Mouse (Mus musculus): ENCODE measurements around the gene Zhx3.

The Zhx3 gene

DNA sequence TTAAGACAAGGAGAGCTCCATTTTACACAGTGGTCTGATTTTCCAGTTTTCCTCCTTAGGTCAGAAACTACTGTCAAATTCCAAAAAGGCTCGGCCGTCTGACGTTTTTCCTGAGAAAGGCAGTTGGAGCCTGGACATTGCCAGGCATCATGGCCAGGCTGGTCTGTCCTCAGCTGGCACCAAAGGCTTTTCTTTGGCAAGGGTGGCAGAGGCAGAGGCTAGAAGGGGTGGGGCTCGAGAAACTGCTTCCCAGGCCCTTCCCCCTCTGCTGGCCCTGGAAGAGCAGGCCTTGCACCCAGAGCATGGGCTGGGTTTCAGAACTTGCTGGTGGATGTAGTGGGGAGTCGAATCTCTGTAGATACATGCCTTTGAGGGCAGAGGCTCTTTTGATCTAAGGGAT lies 9.6 kb upstream of the Zhx3 start:
- DNase-seq (ENCODE audit: low spot score in 2 of 2), result peak in 1 of 2 experiments; percentile 37

DNA sequence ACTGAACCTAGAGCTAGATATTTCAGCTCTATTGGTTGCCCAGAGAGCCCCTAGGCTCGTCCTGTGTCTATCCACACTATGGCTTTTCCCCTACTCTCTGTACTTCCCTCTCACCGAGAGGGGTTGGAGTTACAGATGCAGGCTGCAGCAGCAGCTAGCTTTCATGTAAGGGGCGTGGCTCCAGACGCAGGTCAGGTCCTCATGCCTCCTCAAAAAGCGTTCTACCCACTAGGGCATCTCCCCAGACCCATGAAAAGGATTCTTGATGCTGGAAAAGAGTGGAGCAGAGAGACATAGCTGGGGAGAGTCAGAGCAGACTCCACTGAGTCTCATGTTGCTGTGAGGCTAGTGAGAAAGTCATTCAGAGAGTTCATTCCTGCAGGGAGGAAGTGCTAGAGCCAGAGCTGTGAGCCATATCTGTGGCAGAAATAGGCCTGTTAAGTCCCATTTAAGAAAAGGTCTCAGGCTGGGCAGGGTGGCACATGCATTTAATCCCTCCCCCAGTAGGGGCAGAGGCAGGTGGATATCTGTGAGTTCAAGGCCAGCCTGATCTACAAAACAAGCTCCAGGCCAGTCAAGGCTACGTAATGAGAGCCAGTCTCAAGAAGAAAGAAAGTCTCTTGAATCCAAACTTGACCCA lies 8.8 kb upstream of the Zhx3 start:
- DNase-seq (ENCODE audit: low spot score in 2 of 2), result no peak

DNA sequence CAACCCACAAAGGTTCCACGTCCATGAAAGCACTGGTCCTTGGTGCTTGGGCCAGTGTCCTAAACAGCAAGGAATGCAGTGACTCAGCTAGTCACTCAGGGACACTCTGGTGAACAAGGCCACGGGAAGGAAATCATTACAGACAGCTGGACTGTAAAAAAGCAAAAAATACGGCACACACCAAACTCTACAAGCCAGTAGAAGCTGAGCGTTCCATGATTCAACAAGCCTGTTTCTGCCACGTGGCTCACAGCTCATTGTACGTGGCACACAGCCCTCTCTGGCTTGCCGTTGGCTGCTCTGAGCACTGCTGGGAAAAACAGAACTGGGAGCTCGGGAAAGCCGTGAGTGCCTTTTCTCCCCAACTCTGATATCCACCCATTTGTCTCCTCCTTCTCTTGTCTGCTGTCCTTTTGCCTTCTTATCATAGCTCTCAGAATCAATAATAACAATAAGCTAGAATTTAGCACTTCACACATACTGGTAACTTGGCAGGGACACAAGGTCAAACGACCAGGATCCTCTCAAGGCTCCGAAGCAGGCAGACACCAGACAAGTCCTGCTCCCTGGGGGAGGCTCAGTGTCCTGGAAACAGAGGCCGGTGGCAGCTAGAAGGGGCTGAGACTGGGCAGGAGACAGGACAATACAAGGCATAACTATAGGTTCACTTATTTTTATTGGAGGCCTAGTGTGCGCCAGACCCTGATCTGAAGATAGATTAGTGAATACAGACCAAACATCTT lies 7.8 kb upstream of the Zhx3 start, which contains the start of gene Lpin3:
TSS of gene Lpin3 (plus strand) at position 218 of the 743 bp plus-strand sequence.
- DNase-seq (ENCODE audit: low spot score in 2 of 2), result peak; percentile 50 to 68

DNA sequence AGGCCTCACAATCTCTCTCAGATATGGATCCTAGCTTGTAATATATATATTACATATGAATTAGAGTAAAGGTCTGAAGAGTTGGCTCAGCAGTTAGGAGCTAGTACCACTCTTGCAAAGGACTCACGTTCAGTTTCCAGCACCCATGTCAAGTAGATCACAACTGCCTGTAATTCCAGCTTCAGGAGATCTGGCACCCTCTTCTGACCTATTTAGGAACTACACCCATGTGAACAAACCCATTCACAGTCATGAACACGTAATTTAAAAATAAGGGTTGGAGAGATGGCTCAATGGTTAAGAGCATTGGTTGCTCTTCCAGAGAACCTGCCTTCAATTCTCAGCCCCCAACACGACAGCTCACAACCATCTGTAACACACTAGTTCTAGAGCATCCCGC lies 3.3 kb upstream of the Zhx3 start:
- DNase-seq (ENCODE audit: low spot score in 2 of 2), result no peak

DNA sequence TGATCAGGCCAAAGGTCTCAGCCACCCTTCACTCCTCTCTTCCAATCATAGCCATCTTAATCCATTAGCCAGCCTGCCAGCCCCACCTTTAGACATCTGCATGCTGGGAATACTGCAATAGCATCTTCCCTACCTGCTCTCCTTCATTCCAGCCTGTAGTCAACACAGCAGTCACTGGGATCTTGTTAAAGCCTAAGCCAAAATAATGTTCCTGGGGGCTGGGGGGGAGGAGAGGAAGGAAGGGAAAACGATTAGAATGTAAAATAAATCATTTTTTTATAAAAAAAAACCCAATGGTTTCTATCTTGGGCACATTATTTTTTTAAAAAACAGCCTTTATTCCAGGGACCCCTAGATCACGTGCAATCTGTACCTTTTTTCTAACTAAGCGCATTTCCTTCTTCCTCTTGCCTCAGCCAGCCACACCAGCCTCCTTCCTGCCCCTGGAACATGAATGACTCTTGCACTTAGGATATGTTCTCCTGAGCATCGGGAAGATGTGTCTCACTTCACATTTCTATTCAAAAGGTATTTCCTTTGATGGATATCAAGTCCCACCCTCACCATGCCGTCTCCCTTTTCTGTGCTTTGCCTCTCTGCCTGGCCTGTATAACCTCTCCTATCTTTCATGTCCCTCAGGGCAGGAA lies 1.6 kb upstream of the Zhx3 start:
- no peak for DNase-seq (ENCODE audit: low spot score in 2 of 2)

DNA sequence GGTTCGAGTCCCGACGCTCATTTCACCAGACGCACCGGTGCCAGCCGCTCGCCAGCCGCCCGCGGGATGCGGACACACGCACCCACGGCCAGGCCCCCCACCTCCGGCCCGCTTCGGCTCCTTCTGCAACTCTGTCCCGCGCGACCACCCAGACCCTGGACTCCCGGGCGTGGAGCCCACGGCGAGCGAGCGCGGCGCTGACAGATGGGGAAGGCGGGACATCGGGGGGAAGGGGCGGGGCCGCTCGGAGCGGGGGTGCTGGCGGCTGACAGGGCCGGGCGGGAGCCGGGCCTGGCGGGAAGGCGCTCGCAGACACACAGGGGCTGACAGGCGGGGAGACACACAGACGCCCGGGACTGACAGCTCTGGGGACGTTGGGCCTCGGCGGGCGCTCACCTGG lies 403 bp downstream of the Zhx3 start:
- peak; percentile 38 to 63 for DNase-seq (ENCODE audit: low spot score in 2 of 2)

DNA sequence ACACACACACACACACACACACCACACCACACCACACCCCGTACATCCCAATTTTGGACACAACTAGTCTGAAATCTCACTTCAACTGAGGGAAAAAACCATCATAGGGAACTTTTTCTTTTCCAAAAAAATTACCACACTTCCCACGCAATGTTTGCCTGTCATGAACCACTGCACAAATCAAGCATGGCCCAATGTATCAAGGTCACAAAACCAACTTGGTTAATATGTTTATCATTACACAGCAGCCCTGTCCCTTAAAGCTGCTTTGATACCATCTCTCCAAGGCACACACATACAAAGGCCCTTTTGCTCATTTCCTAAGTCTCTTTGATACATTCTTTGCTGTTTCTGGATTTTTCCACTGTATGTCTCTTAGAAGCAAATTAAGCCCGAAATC lies 1.5 kb downstream of the Zhx3 start:
- DNase-seq (ENCODE audit: low spot score in 2 of 2), result no peak

DNA sequence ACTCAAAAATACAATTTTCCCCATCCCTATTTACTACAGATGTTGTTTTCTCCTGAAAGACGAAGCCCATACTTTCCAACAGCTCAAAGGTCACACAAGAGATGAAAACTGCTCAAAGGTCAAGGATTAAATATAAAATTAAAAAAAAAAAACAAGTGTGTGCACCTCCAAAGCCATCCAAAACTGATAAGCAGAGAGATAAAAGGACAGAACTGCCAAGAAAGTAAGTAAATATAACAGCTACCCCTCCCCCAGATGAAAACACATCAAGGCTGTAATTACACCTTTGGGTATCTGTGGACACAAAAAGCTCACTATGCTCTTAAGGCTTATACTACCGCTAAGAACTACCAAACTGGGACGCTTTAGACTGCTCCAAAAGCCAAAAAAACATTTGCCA lies 3.4 kb downstream of the Zhx3 start:
- DNase-seq (ENCODE audit: low spot score in 2 of 2), result no peak

DNA sequence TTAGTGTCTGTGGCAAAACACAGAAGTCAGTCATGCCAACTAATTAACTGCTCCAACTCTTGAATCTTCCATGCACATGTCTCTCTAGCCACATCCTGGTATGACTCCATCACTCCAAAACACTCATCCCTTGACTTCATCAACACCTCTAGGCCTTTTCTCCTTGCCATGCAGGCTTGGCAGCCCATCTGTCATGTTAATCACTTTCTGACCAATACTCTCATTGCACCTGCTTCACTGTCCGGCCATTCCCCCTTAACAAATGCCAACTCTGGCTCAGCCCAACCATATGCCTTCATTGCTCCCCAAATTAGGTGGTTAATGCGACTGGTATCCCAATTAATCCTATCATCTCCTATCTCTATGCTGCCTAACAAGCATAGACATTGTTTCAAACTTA lies 7.5 kb downstream of the Zhx3 start:
- DNase-seq (ENCODE audit: low spot score in 2 of 2), result no peak

DNA sequence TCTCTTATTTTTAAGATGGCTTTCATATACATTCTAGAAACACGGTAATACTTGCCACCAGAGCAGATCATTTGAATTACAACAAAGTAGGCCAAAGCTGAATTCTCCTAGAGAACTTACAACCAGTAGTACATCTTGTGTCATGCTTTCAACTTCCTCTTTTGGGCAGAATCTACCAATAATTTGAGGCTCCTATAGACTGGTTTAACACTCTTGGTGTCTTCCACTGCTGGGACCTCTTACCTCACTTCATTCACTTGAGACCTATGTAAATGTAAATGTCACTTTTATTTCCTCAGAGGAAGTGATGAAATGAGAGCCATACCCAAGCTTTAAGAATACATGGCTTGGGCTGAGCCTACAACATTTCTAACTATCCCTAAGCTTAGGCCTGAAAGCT lies 8.7 kb downstream of the Zhx3 start:
- no peak for DNase-seq (ENCODE audit: low spot score in 2 of 2)

DNA sequence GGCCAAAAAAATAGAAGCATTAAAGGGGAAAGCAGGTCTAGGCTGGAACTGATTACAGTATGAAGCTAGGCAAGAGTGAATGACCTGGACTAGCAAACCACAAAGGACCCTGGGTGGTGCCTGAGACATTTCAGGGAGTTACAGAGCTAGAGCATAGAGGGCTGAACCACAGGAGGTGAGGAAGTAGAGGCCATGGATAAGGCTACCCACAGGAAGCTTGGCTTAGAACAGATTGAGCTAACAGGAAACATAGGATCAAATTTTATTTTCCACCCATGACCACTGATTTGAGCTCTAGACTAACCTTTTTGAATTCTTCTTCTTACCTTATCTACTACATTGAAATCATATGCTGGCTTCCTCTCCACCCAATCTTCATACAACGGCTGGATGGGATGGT lies 12.4 kb downstream of the Zhx3 start:
- DNase-seq (ENCODE audit: low spot score in 2 of 2), result no peak

DNA sequence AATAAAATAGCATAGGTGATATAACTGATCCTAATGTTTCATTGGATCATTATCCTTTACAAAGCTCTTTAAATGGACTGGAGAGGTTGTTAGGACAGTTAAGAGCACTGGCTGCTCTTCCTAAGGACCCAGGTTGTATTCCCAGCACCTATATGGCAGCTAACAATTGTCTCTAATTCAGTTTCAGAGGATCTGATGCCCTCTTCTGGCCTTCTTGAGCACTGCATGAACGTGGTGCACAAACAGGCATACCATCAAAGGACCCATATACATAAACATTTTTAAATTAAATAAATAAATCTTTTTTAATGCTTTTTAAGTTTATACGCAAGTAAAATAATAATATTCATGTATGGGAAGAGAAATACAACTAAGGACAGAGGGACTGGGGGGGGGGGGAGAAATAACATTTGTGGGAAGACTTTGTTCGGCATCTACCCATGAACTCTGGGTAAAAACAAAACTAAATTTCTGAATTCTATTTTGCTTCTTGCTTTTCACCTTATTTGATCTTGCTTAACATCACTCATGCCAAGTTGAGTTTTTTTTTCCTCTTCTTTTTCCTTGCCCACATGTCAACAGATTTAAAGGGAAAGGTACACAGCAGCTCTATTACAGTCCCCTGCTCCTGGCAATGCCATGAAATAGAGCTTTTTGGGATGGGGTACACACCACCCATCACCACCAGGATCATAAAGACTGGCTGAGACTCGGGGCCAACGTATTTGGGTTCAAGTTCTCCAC lies 16.3 kb downstream of the Zhx3 start:
- DNase-seq (ENCODE audit: low spot score in 2 of 2), result no peak

DNA sequence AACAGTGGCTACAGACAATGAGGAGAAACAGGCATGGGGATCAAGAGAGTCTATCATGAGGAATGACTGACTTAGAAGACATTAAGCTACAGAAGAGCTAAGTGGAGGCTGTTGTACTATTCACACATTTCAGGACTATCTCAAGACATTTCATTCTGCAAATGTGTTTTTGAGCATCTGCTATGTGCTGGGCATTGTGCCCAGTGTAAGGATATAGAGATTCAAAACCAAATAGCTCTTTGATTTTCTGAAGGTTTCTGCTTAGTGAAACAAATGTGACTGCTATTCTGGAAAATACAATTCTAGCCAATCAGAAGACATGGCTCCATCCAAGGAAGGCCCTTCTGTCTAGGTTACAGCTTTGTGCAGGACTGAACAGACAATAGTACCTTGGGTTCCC lies 18.1 kb downstream of the Zhx3 start:
- no peak for DNase-seq (ENCODE audit: low spot score in 2 of 2)

DNA sequence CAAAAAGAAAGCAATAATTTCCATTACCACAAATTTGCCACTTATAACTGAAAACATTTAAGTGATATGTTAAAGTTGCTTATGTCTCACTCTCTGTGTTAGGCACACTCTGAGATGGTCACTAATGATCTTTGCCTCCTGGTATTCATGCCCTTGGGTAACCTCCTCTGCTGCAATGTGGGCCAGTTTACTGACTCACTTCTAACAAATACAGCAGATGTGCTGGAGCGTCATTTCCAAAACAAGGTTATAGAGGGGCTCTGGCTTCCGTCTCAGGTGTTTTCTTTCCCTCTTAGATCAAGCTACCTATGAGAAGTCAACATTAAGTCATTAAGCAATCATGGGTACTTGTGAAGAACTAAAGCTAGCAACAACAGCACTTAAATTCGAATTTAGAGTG lies 22.4 kb downstream of the Zhx3 start:
- no peak for DNase-seq (ENCODE audit: low spot score in 2 of 2)

DNA sequence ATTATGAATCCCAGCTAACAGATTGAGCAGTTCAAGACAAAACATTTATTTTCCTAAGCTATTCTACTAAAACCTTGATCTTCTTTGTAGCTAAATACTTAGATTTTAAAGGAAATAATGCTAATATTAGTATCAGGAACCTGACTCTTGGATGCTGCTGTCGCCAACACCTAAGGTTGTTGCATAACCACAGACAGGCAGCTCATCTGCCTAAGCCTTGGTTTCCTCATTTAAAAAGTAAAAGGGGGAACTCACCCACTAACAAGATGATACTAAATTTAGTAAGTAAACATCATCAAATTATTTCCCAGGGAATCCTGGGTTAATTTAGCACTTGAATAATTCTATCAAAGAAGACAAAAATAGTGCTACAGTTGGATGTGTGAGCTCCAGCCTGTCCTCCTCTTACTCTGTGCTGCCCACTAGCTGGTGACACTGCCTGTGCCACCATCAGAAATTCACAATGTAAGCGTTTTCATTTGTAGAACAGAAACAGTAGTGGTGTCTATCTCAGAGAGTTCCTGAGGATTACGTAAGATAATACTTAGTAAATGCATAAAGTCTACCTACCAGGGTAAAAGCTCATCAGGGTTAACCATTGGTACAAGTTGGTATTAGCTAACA lies 23.1 kb downstream of the Zhx3 start:
- no peak for DNase-seq (ENCODE audit: low spot score in 2 of 2)

DNA sequence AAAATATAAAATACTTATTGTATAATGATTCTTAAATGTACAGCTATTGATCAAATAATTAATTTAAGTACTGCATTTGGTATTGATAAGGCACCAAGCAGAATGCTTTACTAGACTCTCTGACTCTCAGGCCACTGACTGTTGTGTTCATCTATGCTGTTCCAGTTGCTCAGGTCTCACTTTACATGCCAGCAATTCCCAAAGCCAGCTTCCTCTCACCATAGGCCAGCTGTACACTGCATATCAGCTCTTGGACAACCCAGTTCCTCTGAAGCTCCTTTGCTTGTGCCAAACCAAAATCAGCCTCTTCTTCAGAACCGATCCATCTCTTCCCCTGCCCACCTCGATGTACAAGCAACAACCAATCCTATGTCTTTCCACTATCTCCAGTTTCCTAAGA lies 24.6 kb downstream of the Zhx3 start:
- DNase-seq (ENCODE audit: low spot score in 2 of 2), result no peak

DNA sequence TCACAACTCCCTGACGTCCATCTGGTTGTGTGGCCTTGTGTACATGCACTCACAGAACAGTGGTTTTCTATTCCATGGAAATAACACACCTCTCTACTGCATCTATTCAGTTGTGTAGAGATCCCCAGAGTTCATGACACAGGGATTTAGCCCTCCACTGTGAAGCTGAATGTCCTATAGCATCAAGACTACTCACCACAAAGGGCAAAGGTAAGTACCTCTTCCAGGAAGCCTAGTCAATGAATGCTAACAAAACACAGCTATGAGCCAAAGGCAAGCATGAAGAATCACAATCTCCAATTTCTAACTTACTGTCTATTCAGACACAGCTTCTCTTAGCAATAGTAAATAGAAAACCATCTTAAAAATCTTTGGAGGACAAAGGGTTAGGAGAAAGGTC lies 25.1 kb downstream of the Zhx3 start:
- DNase-seq (ENCODE audit: low spot score in 2 of 2), result no peak

DNA sequence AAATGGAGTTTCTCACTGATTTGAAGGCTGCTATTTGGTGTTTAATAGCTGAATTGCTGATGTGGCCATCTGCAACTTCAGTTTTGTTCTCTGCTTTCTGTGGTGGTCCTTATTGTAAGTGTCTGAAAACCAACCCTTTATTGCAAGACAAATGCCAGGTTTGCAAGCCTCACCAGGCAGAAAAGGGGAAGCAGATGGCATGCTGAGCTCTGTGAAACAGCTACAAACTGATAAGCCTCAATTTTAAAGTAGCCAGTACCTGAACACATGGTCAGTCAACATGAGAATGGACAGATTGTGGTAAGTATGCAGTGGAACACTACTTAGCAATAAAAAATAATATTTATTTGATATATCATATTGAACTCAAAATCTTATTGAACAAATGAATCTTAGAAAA lies 32.0 kb downstream of the Zhx3 start:
- no peak for DNase-seq (ENCODE audit: low spot score in 2 of 2)

DNA sequence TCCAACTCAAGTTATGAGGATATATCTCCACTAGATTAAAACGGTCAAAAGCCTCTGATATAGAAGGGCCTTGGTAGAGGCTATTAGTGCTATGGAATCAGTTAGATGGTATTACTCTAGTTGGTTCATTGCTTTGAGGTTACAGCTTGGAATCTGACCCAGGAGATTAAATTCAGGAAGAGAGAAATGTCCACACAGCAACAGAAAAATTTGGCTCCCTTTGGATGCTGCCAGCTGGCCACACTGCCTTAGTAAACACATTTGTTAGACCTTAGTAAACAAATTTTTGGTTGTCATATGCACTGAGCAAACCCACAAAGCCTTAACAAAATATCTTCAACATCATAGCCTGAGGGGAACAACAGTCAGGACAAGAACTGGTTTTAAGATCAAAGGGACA lies 62.0 kb downstream of the Zhx3 start:
- DNase-seq (ENCODE audit: low spot score in 2 of 2), result no peak

DNA sequence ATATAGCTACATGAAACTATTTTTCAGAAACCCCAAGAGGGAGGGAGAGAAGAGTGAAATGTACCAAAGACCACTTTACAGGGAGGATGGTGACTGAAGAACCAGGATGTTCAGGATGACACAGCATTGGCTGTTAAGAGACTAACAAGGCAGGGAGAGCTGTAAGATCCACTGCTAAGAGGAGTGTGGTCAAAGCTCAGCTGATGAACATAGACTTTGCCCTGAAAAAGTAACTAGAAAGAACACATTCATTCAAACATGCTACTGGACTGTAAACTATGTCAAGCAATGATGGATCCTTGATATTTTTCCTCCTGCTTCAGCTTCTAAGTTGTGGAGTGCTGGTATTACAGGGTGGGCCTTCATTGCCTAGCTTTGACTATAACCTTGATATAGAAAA lies 62.4 kb downstream of the Zhx3 start:
- no peak for DNase-seq (ENCODE audit: low spot score in 2 of 2)

DNA sequence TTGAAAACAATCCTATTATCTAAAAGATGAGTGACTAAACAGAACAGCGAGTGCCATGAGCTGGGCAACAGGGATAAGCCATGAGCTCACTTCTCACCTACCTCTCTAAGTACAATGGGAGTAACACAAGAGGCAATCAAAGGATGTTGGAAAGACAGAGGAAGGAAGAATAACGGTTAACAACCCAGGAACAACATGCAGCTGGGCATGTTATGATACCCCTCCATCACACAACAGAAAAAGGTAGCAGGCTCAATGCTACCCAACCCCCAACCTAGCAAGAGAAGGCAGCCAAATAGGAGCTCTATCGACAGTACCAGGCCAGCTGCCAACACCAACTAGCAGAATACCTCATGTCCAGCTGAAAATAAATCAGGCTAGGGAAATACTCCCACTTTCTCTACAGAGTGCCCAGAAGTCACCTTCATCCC lies 66.7 kb downstream of the Zhx3 start:
- DNase-seq (ENCODE audit: low spot score in 2 of 2), result peak in 1 of 2 experiments; percentile 57

All from urinary bladder, postnatal 36 days (tissue).